Mouse (Mus musculus) cerebellum, postnatal 25 days (tissue): ENCODE results near the gene Psen2.
A peak's percentile ranks its signal among the peaks of the same experiment; 100 is the strongest.

Experiments
- DNase-seq, 2 experiments: peaks; one replicate each; pipeline ENCODE4 v3.0.0; 2021; ENCODE audit warnings: mixed read lengths in 2 of 2

The Psen2 gene

GRCm38 (mm10) chr1:180274725-180275308 lies 11.6 kb upstream of the Psen2 start:
- DNase-seq, result peak; percentile 80 to 85

GRCm38 (mm10) chr1:180269033-180269432 lies 5.8 kb upstream of the Psen2 start:
- no peak for DNase-seq

GRCm38 (mm10) chr1:180268249-180269031 lies 5.2 kb upstream of the Psen2 start:
- peak; percentile 93 to 95 for DNase-seq

GRCm38 (mm10) chr1:180267151-180267550 lies 3.9 kb upstream of the Psen2 start:
- DNase-seq, result no peak

- peak in 1 of 2 experiments; percentile 27 for DNase-seq
These were observed 2.2 kb upstream of the Psen2 start for GRCm38 (mm10) chr1:180265399-180265798.

GRCm38 (mm10) chr1:180264851-180265250 lies 1.6 kb upstream of the Psen2 start:
- DNase-seq, result no peak

- DNase-seq, result no peak
These were observed 1.2 kb upstream of the Psen2 start for GRCm38 (mm10) chr1:180264389-180264788.

GRCm38 (mm10) chr1:180261857-180262570 lies 1.2 kb downstream of the Psen2 start:
- no peak for DNase-seq

- DNase-seq, result no peak
These were observed 1.8 kb downstream of the Psen2 start for GRCm38 (mm10) chr1:180261415-180261814.

GRCm38 (mm10) chr1:180260886-180261285 lies 2.4 kb downstream of the Psen2 start:
- peak in 1 of 2 experiments; percentile 1 for DNase-seq

GRCm38 (mm10) chr1:180259753-180260152 lies 3.5 kb downstream of the Psen2 start:
- DNase-seq, result no peak

- DNase-seq, result no peak
These were observed 5.8 kb downstream of the Psen2 start for GRCm38 (mm10) chr1:180257446-180257845.

GRCm38 (mm10) chr1:180256866-180257265 lies 6.4 kb downstream of the Psen2 start:
- peak in 1 of 2 experiments; percentile 22 for DNase-seq

- peak; percentile 99 to 100 for DNase-seq
These were observed 7.0 kb downstream of the Psen2 start for GRCm38 (mm10) chr1:180256138-180256674.

- DNase-seq, result peak in 1 of 2 experiments; percentile 72
These were observed 7.7 kb downstream of the Psen2 start for GRCm38 (mm10) chr1:180255294-180256117.

GRCm38 (mm10) chr1:180254316-180254715 lies 8.9 kb downstream of the Psen2 start:
- no peak for DNase-seq

- DNase-seq, result no peak
These were observed 10.5 kb downstream of the Psen2 start for GRCm38 (mm10) chr1:180252656-180253190.

GRCm38 (mm10) chr1:180251176-180252048 lies 11.8 kb downstream of the Psen2 start:
- no peak for DNase-seq

GRCm38 (mm10) chr1:180250441-180250830 lies 12.8 kb downstream of the Psen2 start:
- DNase-seq, result no peak

GRCm38 (mm10) chr1:180249666-180250440 lies 13.4 kb downstream of the Psen2 start:
- DNase-seq, result peak; percentile 82 to 87
